Mouse (Mus musculus) gastrocnemius, adult 18-20 months (tissue): ENCODE measurements at regions not wholly inside any gene's neighbourhood (a gene's known extent, or its start where the extent isn't known, plus 50 kb on each side); places are given as distances from the start of the nearest gene placed in this dataset.
A peak's percentile ranks its signal among the peaks of the same experiment; 100 is the strongest.

Source experiments
- DNase-seq: peaks from one replicate; pipeline ENCODE4 v3.0.0; 2021; ENCODE audit warnings: low spot score

DNA sequence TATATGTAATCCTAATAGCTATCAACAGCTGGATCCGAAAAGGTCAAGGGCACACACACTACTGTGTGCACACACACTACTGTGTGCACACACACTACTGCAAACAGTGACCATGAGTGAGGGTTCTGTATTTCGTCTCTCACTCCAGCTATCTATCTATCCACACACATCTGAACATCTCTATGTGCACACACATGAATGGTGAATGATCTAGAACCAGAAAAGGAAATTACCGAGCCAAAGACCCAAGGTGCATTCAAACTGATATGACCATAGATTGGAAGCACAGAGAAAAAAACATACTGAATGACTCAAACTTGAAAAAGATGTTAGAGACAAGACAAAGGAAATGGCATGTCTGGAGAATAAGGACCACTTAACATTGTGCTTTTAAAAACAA, 166.8 kb upstream of the Map3k1 start:
- DNase-seq: no peak

GRCm38 (mm10) chr13:111977769-111978674, 169.2 kb upstream of the Map3k1 start:
- no peak for DNase-seq

DNA sequence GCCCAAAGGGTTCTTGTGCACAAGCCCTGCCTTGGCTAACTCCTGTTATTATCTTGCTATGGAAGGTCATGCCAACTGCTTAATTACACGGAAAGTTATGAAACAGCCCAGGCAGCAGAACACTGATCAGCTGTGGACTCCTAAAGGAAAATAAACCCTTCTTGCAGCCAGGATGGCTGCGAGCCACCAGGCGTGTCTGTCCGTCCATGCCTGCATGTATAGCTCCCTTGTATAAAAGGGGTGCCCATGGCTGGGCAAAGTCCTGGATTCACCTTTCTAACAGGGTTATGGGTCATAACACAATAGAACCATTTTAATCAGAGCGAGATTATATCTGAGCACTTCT, 169.9 kb upstream of the Map3k1 start:
- no peak for DNase-seq

DNA sequence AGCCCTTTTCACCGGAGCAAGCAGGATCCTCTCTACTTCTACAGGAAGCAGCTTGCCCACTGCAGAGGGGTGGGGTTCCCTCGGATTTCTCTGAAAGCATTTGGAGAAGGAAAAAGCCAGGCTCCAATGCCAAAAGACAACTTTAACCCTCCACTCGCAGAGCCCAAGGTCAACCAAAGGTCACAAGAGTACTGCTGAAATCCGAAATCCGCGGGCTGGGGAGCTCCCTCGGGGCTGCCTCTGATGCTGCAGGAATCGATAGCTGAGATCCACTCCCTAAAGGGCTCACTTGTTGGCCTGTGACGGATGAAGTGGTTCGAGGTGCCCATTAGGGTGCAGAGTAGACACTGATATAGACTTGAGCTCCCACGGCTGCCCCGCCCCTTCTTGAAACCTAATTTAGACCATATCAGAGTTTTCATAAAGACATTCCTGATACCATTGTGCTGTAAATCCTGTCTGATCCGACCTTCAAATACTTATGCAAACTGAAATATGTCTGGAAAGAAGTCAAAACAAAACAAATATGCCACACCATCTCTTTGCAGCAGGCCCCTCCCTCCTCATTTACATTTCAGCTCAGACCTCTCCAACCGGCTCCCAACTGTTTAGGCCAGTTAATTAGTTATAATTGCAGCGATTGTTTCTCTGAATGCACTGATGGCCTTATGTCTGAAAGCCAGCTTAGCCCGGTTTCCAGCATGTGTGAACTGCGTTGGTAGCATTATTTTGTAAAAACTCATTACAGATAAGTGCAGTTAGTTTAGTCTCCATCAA, 170.8 kb upstream of the Map3k1 start:
- DNase-seq: no peak

DNA sequence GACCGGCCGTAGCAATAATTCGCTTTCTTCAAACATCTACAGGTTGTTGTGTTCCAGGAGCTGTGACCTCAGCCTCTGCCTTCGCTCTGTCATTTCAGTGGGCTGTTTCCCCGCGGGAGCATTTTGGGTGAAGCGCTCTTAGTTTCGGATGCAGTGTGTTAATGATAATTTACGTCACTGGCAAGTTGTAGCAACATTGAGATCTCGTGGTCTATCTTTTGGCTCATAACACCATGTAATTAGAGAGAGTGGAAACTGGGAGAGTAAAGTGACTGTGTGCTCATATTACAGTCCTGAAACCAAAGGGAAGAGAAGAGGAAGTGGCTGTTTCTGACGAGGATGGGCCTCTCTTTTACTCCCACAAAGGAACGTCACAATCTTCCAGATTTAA, 171.4 kb upstream of the Map3k1 start:
- DNase-seq: no peak

GRCm38 (mm10) chr13:111981103-111981502, 172.3 kb upstream of the Map3k1 start:
- DNase-seq: no peak

DNA sequence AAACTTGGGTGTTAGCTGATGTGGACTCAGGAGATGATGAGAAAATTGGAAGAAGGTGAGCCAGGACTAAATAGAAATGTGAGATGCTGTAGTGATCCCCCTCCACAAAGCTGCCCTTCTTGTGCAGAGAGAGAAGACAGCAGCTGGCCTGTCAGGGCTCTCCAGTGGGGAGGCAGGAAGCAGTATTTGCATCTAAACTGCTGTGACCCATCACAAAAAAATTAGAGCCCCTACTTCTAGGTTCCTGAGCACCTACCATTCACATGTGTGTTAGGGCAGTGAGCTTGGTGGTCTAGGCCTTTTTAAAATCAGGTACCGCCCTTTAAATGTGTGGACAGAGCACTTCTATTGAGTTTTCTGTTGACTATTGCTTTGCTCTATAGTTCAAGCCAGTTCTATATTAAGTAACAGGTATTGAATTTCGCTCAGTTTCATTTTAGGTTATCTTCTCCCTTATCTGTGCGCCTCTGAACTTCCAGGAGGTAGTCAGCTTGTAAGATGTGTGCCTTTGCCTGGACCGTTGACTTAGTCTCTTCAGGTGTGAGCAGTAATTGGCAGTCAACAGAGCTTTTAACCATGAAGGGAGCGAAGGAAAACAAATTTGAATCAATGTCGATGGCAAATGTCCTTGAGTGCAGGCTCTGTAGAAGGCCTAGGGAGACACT, 174.1 kb upstream of the Map3k1 start:
- DNase-seq: no peak

- no peak for DNase-seq
Measured at GRCm38 (mm10) chr13:111984081-111984574, 175.3 kb upstream of the Map3k1 start.

- no peak for DNase-seq
Measured at GRCm38 (mm10) chr13:111985406-111985805, 176.6 kb upstream of the Map3k1 start.

- no peak for DNase-seq
Measured at GRCm38 (mm10) chr13:111986681-111987080, 177.9 kb upstream of the Map3k1 start.

GRCm38 (mm10) chr13:111987420-111987819, 178.6 kb upstream of the Map3k1 start:
- no peak for DNase-seq

DNA sequence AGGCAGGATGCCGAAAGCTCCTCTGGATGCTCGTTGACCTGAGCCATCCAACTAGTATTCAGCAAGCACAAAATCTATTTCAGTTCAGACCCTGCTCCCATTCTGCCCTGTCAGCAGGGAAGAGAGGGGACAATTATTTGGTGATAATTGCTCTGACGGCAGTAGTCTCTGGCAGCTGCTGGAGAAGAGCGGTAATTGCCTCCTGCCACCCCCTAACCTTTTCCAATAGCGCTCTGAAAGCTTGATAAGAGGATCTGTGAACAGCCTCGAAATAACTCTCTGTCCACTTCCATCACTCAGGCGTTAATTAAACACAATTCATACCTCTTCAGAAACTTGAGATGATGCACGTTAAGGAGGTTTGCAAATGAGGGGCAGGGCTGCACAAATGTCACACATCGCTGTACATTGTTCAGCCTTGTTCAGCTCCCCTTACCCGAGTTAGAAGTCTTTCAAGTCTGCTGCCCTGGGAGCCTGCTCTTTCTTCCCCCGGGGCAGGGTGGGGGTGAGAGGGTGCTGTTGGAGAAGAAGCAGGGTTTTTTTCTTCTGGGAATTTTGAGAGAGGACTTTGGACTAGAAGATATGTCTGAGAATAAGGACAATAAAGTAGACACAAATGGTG, 182.2 kb upstream of the Map3k1 start:
- DNase-seq: no peak

DNA sequence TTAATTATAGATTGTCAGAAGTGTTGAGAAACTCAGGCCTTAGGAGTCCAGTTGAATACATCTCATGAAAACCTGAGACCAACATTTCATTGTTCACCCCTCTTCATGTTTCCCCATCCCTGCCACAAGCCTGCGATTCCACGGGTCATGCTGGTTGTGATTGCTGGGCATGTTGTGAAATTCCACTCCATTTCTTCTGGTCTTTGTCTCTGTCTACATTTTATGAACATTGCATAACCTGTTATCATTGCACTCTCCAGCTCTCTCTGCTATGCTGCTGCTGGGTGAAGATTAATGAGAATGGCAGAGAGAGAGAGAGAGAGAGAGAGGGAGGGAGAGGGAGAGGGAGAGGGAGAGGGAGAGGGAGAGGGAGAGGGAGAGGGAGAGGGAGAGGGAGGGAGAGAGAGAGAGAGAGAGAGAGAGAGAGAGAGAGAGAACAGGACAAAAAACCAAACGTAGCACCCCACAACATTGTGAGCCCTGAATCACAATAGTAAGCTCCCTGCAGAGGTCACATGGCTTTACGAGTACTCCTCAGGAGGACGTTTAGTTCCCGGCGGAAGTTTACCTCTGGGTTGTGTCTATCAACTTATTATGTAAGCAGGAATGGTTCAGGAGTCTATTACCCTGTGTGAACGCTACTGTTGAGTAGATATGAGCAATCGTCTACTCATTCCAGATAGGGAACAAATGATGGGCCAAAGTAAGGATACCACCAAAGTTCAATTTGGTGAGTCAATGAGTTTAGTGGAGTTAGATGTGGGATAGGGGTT, 183.5 kb upstream of the Map3k1 start:
- DNase-seq: no peak

GRCm38 (mm10) chr13:111994862-111995490, 186.2 kb upstream of the Map3k1 start:
- no peak for DNase-seq

DNA sequence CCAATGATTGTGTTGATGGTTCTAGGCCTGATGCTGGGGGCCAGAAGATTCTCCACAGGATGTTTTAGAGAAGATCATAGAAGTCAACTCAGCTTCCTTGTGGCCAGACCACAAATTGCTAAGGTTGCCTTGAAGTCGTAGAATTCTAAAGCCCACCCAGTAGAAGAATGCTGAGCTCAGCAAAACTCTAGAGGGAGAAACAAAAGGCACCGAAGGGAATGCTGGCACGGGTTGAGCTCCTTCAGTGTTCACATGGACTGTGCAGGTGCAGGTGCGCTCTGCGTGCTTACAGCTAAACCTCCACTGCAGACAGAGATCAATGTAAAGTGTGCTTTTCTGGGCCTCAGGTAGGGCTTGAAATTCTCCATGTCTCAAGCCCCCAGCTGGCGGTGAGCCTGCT, 186.9 kb upstream of the Map3k1 start:
- no peak for DNase-seq

DNA sequence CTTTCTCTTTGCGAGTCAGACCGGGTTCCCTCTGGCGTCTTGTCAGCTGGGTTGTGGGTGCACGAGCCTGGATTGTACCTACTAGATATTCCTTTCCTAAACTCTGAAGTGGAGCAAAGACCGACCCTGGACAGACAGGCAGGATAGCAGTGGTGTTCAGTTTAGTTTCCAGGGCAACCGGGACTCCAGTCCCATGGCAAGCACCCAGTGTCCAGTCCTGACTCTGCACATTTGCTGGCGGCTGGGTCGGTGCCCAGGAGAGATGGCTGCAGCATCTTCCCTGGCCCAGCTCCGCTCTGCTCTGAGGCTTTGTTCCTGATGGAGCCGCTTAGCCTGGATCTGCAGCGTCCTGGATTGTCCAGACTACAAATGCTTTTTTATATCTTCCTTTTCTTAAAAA, 188.1 kb upstream of the Map3k1 start:
- DNase-seq: peak; percentile 73

DNA sequence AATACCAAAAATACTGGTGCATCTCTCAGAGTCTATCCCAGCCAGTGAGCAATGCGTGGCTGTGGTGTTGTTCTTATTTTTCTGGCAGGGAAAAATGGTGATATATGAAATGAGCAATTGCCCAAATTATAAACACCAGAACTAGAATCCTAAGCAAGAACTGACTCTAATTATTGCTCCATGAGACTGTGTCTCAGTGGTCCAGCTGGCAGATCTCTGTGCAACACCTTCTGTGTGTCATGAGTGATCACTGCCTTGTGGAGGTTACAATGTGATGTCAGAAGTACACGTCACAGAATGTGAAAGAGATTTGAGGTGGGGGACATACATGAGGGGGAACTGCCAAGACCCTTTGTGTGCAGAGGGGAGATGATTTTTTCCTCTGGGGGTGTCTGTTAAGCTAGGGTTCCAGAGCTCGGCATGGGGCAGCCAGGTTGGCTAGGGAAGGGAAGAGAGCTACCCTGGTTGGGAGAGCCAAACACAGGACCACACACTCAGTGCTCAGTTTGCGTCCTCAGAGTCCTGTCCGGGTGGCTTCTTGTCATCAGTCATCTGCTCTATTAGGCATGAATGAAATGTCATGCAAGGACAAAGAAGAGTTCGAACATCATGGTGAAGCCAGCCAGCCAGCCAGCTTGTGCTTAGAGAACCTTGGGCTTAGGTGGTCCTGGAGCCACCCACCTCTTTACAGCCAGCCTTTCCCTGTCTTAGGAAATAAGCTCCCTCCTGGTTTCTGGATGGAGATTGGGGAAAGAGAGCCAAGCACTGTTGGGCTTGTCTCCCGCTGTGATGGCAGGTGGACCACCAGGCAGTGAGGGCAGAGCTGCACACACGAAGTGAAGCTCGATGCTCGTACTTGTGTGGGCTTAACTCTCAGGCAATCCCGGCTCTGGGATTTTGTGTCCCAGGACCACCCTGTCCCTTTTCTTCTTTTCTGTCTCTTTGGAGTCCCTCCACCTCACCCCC, 189.5 kb upstream of the Map3k1 start:
- DNase-seq: no peak

- DNase-seq: no peak
Measured at GRCm38 (mm10) chr13:111999647-112000292, 191.0 kb upstream of the Map3k1 start.

GRCm38 (mm10) chr13:112000293-112000665, 191.5 kb upstream of the Map3k1 start:
- DNase-seq: no peak
